Mouse (Mus musculus) urinary bladder, adult 18-20 months (tissue): ENCODE results near the gene Dis3.
A peak's percentile ranks its signal among the peaks of the same experiment; 100 is the strongest.
"Not testable (repeated sequence)": the region's sequence is repeated elsewhere in the genome, so short reads cannot be mapped to it uniquely, and the experiment has no call there.

Experiments
- DNase-seq, 2 experiments: peaks; one replicate each; pipeline ENCODE4 v3.0.0; 2022; ENCODE audit warnings: low spot score in 2 of 2, mixed read lengths in 2 of 2

Gene Dis3

DNA sequence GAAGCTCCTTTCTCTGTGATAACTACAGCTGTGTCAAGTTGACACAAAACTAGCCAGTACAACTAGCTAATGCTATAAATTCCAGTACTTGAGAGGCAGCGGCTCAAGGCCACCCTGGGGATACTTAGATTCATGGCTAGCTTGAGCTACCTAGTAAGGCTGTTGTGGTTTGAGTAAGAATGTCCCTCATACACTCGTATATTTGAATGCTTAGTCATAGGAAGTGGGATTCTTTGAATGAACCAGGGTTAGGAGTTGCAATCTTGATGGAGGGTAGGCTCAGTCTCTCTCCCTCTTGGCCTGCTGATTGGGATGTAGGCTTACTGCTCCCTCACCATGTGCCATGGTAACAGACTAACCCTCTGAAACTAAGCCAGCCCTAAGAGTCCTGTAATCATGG, 36.5 kb downstream of the Dis3 start:
- no peak for DNase-seq

GRCm38 (mm10) chr14:99060616-99061015, 39.0 kb downstream of the Dis3 start:
- no peak for DNase-seq

- DNase-seq, result no peak
Measured at GRCm38 (mm10) chr14:99058959-99059586, 40.5 kb downstream of the Dis3 start.

GRCm38 (mm10) chr14:99046782-99047181, 52.8 kb downstream of the Dis3 start:
- no peak for DNase-seq

- peak; percentile 83 to 85 for DNase-seq
Measured at GRCm38 (mm10) chr14:99046031-99046781, 53.4 kb downstream of the Dis3 start, which contains the start of the genes Mzt1 and Bora. Mzt1 (minus strand) TSS chr14:99046134. Bora (plus strand) TSS chr14:99046222.

DNA sequence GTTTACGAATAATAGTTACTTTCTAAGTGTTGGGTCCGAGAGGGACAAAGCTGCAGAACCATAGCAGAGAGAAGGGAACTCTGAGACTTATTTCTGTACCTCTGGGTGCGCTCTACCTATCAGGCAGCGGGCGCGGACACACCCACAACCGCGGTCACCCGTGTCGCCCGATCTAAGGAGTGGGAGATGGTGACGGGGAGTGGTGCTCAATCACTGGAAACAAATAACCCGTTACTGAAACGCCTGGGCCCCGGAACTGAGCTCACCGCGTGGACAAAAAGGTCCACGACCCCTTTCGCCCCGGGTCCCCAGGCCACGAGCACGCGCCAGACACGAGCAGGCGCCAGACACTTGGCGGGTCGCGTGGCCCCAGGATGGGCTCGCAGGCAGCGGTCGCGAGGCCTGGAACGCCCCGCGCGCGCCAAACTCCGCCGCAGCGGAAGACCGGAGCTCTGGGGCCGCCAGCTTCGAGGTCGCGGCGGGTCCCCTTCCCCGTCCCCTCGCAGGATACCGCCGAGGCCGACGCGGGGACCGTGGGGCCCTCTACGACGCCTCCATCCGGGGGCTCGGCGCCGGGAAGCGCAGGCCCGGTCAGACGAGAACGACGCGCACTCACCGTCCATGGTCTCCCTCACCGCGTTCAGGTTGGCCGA, 54.1 kb downstream of the Dis3 start:
- peak in 1 of 2 experiments; percentile 75 for DNase-seq

GRCm38 (mm10) chr14:99044718-99045117, 54.9 kb downstream of the Dis3 start:
- DNase-seq, result no peak

DNA sequence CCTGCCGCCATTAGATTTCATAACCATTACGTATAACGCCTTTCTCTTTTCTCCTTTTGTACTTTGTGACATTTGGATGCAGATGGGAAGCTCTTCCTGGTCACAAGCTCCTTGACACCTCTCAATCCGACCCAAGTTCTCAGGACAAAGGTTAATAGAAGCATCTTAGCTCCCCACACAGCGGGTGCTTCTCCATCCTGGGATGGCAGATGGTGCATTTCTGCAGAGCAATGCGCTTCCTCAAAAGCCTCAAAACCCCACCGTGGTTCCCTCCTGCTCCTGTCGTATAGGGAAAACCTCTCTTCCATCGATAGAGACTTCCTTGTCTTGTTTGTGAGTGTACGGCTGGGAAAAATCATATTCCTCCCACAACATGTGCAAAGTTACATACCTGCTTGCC, 55.5 kb downstream of the Dis3 start:
- no peak for DNase-seq

- DNase-seq, result no peak
Measured at GRCm38 (mm10) chr14:99043499-99043898, 56.1 kb downstream of the Dis3 start.

- DNase-seq, result no peak
Measured at GRCm38 (mm10) chr14:99041416-99041815, 58.2 kb downstream of the Dis3 start.

DNA sequence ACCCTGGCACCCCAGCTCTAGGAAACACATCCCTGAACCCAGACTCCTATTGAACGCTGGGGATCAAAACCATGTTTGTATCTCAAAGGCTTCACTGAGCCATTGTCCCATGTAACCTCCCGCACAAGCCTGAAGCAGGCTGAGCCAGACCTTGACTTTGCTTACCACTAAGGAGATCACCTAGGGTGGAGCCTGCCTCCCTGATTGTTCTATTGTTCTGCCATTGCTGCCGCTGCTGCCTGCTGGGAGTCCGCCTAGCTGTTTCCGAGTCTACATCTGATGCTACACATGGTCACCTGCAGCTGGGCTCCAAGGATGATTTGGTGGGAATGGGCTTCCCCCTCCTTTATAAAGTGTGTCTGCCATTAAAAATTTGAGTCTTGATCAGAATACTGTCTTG, 60.3 kb downstream of the Dis3 start:
- DNase-seq, result not testable (repeated sequence)

GRCm38 (mm10) chr14:99037703-99038102, 61.9 kb downstream of the Dis3 start:
- DNase-seq, result no peak

GRCm38 (mm10) chr14:99036039-99036438, 63.5 kb downstream of the Dis3 start:
- no peak for DNase-seq

DNA sequence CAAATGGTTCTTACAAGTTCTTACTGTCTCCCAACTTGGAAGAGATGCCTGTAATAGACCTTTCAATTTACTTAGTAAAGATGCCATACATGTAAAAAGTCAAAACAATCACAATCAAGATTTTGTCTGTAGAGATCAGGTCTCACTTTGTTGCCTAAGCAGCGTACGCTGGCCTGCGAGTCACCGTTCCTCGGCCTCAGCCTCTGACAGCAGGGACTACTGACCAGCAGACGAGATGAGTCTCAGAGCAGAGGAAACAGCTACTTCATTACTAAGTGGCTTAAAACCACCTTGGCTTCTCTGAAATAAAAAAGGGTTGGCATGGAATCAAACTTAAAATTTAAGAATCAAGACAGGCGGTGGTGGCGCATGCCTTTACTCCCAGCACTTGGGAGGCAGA, 64.7 kb downstream of the Dis3 start:
- DNase-seq, result not testable (repeated sequence)

GRCm38 (mm10) chr14:99032596-99032995, 67.0 kb downstream of the Dis3 start:
- no peak for DNase-seq

GRCm38 (mm10) chr14:99031337-99031873, 68.2 kb downstream of the Dis3 start:
- DNase-seq, result no peak

DNA sequence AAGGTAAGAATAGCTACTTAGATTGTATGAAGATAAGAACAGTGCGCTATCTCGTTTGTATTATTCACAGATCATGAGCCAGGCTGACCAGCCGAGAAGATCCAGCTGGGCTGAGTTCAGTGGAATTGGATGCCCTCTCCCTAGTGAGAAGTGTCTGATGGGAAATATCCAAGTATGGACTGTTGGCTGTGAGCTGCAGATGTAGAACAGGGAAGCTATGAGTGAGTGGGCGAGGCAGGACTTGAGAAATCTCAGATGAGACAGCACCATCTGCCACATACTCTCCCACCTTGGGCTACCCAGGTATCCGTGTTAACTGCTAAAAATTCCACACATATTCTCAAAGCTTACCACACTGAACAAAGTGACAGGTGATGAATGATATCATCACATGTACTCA, 69.6 kb downstream of the Dis3 start:
- DNase-seq, result no peak
